Comparison of ENCODE assay signal across 8 mouse cellular contexts in the genomic region with DNA sequence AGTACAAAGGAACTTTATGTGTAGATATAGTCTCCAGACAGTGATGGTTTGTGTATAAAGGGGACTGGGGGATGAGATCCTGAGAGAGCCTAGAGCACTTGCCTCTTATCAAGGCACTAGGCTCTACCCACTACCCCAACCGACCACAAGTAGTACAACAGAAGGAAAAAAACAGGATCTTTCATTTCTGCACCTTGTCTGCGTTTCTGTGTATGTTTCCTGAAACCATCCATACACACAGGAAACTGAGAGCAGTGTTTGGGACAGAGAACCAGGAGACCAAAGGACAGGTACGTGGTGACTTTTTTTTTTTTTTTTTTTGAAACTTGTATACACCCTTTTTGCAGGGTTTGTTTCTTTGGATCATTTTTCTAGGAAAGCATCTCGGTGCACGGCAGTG. TPM values are rescaled to one million over a fixed set of nuclear protein-coding genes. Genes with fewer than 3 reads are reported as not detected.
DNase-seq lines count a peak whose midpoint lies in the region; ATAC-seq and TF ChIP-seq lines count a peak whose summit lies in the region.

No protein-coding gene starts in this region.

- no peak for TF ChIP-seq EP300 in ES-Bruce4 (IDR thresholded peaks at IDR 0.05; ENCODE audit: insufficient read depth, low read depth, low read length)

- intact Hi-C loops in heart, postnatal 10 days (cut with DNase I) = loop anchor here (2.0 kb wide), 1 partner anchor 19 kb away; a partner anchor contains a TSS

- H3K4me3 ChIP-seq in heart, embryonic 13.5 days = peak overlapping the region; percentile 91
- H3K4me3 ChIP-seq in ES-Bruce4 (ENCODE audit: low read depth, low read length) = peak overlapping the region; percentile 91
- peak overlapping the region; percentile 91 for H3K4me3 ChIP-seq in hindbrain, embryonic 10.5 days
- peak overlapping the region; percentile 87 for H3K4me3 ChIP-seq in midbrain, embryonic 12.5 days

- peak overlapping the region; percentile 90 for H3K9ac ChIP-seq in heart, embryonic 13.5 days
- peak overlapping the region; percentile 68 for H3K9ac ChIP-seq in ES-Bruce4 (ENCODE audit: low read depth, poor library complexity, severe bottlenecking)
- H3K9ac ChIP-seq in midbrain, embryonic 12.5 days (replicated peaks) = peak overlapping the region; percentile 86

- WGBS in heart, embryonic 13.5 days = 13% methylated on average over 5 of the region's 5 CpGs
- 16% methylated on average over 5 of the region's 5 CpGs for WGBS in hindbrain, embryonic 10.5 days
- WGBS in midbrain, embryonic 12.5 days = 18% methylated on average over 5 of the region's 5 CpGs

- no peak for TF ChIP-seq POLR2A in ES-Bruce4 (IDR thresholded peaks at IDR 0.05; ENCODE audit: insufficient read depth, low read length)

- no peak for TF ChIP-seq CTCF in ES-Bruce4 (IDR thresholded peaks at IDR 0.05; ENCODE audit: low read depth, low read length)

- peaks cover 21% of the 10 kb centered on the region for H3K4me1 ChIP-seq in heart, embryonic 13.5 days
- peaks cover 2% of the 10 kb centered on the region for H3K4me1 ChIP-seq in ES-Bruce4 (ENCODE audit: control insufficient read depth, insufficient read depth, low read length)
- peaks cover 40% of the 10 kb centered on the region for H3K4me1 ChIP-seq in hindbrain, embryonic 10.5 days (replicated peaks)
- H3K4me1 ChIP-seq in midbrain, embryonic 12.5 days = peaks cover 18% of the 10 kb centered on the region

- peaks cover 4% of the 10 kb centered on the region for H3K27me3 ChIP-seq in heart, embryonic 13.5 days (replicated peaks)
- no peaks in the 10 kb centered on the region for H3K27me3 ChIP-seq in ES-Bruce4 (ENCODE audit: control insufficient read depth, insufficient read depth, low read length, poor library complexity, severe bottlenecking)
- H3K27me3 ChIP-seq in hindbrain, embryonic 10.5 days (ENCODE audit: insufficient read depth, poor library complexity, severe bottlenecking) = peaks cover 34% of the 10 kb centered on the region
- peaks cover 13% of the 10 kb centered on the region; the same call in 1 of the 2 replicates for H3K27me3 ChIP-seq in midbrain, embryonic 12.5 days

- no peaks in the 10 kb centered on the region for H3K36me3 ChIP-seq in heart, embryonic 13.5 days
- no peaks in the 10 kb centered on the region for H3K36me3 ChIP-seq in ES-Bruce4 (ENCODE audit: control insufficient read depth, insufficient read depth, low read length, poor library complexity, severe bottlenecking)
- no peaks in the 10 kb centered on the region for H3K36me3 ChIP-seq in hindbrain, embryonic 10.5 days
- no peaks in the 10 kb centered on the region for H3K36me3 ChIP-seq in midbrain, embryonic 12.5 days

- H3K9me3 ChIP-seq in heart, embryonic 13.5 days = no peaks in the 10 kb centered on the region
- no peaks in the 10 kb centered on the region for H3K9me3 ChIP-seq in ES-Bruce4 (replicated peaks; ENCODE audit: control insufficient read depth, insufficient read depth, low read length, poor library complexity, severe bottlenecking)
- H3K9me3 ChIP-seq in hindbrain, embryonic 10.5 days = no peaks in the 10 kb centered on the region
- no peaks in the 10 kb centered on the region for H3K9me3 ChIP-seq in midbrain, embryonic 12.5 days

- no peak for ATAC-seq in heart, embryonic 13.5 days (ENCODE audit: extremely low read depth, insufficient number of reproducible peaks, low FRiP score, low TSS enrichment)
- ATAC-seq in midbrain, embryonic 12.5 days (ENCODE audit: low FRiP score, low read depth) = no peak
- no peak for ATAC-seq in granulocyte monocyte progenitor cell, adult 5-6 weeks (replicated peaks; ENCODE audit: poor library complexity, severe bottlenecking)

- peak overlapping the region; percentile 92 for H3K4me2 ChIP-seq in heart, embryonic 13.5 days
- peak overlapping the region; percentile 85 for H3K4me2 ChIP-seq in midbrain, embryonic 12.5 days (replicated peaks)

- no peak for DNase-seq in heart, postnatal 10 days
- DNase-seq in hindbrain, embryonic 10.5 days (ENCODE audit: low spot score) = no peak
- DNase-seq in left cerebral cortex, adult 11 months (ENCODE audit: low spot score) = no peak
- DNase-seq in urinary bladder, postnatal 14 days (ENCODE audit: low spot score) = no peak

- H3K27ac ChIP-seq in heart, embryonic 13.5 days (replicated peaks) = no peak overlapping the region
- no peak overlapping the region for H3K27ac ChIP-seq in ES-Bruce4 (ENCODE audit: insufficient read depth, low read length)
- H3K27ac ChIP-seq in hindbrain, embryonic 10.5 days = peak overlapping the region; percentile 92
- no peak overlapping the region for H3K27ac ChIP-seq in midbrain, embryonic 12.5 days (replicated peaks)

RNA-seq across cellular contexts. Expression of a gene that starts 0.7 kb away (rescaled TPM):
- 16.5 and 18.6 TPM in 2 replicates for polyA plus RNA-seq in heart, embryonic 13.5 days (2015; fragmentation: Nextera tagmentation; extraction: Ambion mirVana)
- total RNA-seq in heart, postnatal 10 days (2021) = 10 to 100 TPM in 1 of 2 experiments, 1 to 10 TPM in 1; 9.8 to 11.2 TPM
- 18.7 and 21.1 TPM in 2 replicates for polyA plus RNA-seq in ES-Bruce4 (2011; ENCODE audit: insufficient read depth, insufficient read length, low read depth, missing spikeins)
- 32.9 and 38.9 TPM in 2 replicates for polyA plus RNA-seq in hindbrain, embryonic 10.5 days (2016; fragmentation: Nextera tagmentation; extraction: Ambion mirVana)
- polyA plus RNA-seq in midbrain, embryonic 12.5 days (2016; fragmentation: Nextera tagmentation; extraction: Ambion mirVana) = 27.9 and 29.9 TPM in 2 replicates
- 29.5 and 42.8 TPM in 2 replicates for total RNA-seq in granulocyte monocyte progenitor cell, adult 5-6 weeks (2014; fragmentation: Nextera tagmentation)
- 13.1 and 15.8 TPM in 2 replicates for total RNA-seq in granulocyte monocyte progenitor cell, adult 5-6 weeks (2017)

RNA-seq across cellular contexts. Expression of a gene that starts 19.5 kb away (rescaled TPM):
- polyA plus RNA-seq in heart, embryonic 13.5 days (2015; fragmentation: Nextera tagmentation; extraction: Ambion mirVana) = 79.5 and 86.1 TPM in 2 replicates
- total RNA-seq in heart, postnatal 10 days (2021) = 10 to 100 TPM; 21.3 to 23.8 TPM
- 102 TPM in 2 replicates for polyA plus RNA-seq in ES-Bruce4 (2011; ENCODE audit: insufficient read depth, insufficient read length, low read depth, missing spikeins)
- 168 and 195 TPM in 2 replicates for polyA plus RNA-seq in hindbrain, embryonic 10.5 days (2016; fragmentation: Nextera tagmentation; extraction: Ambion mirVana)
- 126 and 129 TPM in 2 replicates for polyA plus RNA-seq in midbrain, embryonic 12.5 days (2016; fragmentation: Nextera tagmentation; extraction: Ambion mirVana)
- 78.4 and 93.5 TPM in 2 replicates for total RNA-seq in granulocyte monocyte progenitor cell, adult 5-6 weeks (2014; fragmentation: Nextera tagmentation)
- 159 and 180 TPM in 2 replicates for total RNA-seq in granulocyte monocyte progenitor cell, adult 5-6 weeks (2017)
